Mouse (Mus musculus): ENCODE measurements around the gene Tmed5. TPM values are rescaled to one million over a fixed set of nuclear protein-coding genes. Genes with fewer than 3 reads are reported as not detected.

The Tmed5 gene
- total and polyA plus RNA-seq, 3 experiments: 40.5 to 181 (median 63.1) TPM

DNA sequence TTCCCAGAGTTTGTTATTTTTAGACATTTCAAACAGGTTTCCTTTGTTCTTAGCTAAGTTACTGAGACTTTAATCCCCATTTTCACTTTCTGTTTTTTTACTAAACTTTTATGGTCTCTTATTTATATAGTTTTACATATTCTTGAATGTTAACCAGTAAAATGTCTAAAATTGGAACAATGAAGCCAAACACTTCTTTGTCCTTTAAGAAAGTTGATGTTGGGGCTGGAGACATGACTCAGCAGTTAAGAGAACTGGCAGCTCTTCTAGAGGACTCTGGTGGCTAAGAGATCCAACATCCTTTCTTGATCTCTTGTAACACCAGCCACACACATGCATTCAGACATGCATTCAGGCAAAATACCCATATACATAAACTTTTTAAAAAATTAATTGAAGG, 52.8 kb downstream of the Tmed5 start:
- TF ChIP-seq TCF12 (IDR thresholded peaks at IDR 0.05; ENCODE audit: low read depth, low read length): no peak
- TF ChIP-seq MAFK (IDR thresholded peaks at IDR 0.05; ENCODE audit: borderline replicate concordance, low read depth, low read length): peak; percentile 55; the same call in 1 of the 2 replicates
- peak; percentile 69; the same call in 1 of the 2 replicates for TF ChIP-seq GABPA (IDR thresholded peaks at IDR 0.05; ENCODE audit: low read depth, low read length)
- Histone ChIP-seq H3K36me3 (ENCODE audit: control insufficient read depth in 1 of 2, insufficient read depth in 2 of 2, low read length in 2 of 2) (peaks cover 42 to 50% of the 10 kb centered on the region in 2 experiments), H3K4me3 (ENCODE audit: control insufficient read depth in 1 of 2, insufficient read depth in 1 of 2, low read depth in 2 of 2, low read length in 2 of 2) (no peak overlapping the region), H3K4me1 (ENCODE audit: control insufficient read depth in 1 of 2, insufficient read depth in 2 of 2, low read length in 2 of 2) (peaks cover 0 to 10% of the 10 kb centered on the region in 2 experiments; a peak in 3 of 4 replicates), H3K27ac (ENCODE audit: control insufficient read depth, low read depth, low read length) (no peak overlapping the region), H3K9me3 (replicated peaks; ENCODE audit: insufficient read depth, low read length) (no peaks in the 10 kb centered on the region), H3K27me3 (ENCODE audit: control insufficient read depth in 1 of 2, insufficient read depth in 2 of 2, low read length in 2 of 2) (no peaks in the 10 kb centered on the region), H3K9ac (ENCODE audit: control insufficient read depth, low read depth, low read length, poor library complexity, severe bottlenecking) (no peak overlapping the region), H3K79me2 (ENCODE audit: control insufficient read depth, insufficient read depth, low read length, poor library complexity) (peaks cover 34% of the 10 kb centered on the region)
- peak; percentile 69 for DNase-seq (ENCODE audit: low read depth, low spot score)

DNA sequence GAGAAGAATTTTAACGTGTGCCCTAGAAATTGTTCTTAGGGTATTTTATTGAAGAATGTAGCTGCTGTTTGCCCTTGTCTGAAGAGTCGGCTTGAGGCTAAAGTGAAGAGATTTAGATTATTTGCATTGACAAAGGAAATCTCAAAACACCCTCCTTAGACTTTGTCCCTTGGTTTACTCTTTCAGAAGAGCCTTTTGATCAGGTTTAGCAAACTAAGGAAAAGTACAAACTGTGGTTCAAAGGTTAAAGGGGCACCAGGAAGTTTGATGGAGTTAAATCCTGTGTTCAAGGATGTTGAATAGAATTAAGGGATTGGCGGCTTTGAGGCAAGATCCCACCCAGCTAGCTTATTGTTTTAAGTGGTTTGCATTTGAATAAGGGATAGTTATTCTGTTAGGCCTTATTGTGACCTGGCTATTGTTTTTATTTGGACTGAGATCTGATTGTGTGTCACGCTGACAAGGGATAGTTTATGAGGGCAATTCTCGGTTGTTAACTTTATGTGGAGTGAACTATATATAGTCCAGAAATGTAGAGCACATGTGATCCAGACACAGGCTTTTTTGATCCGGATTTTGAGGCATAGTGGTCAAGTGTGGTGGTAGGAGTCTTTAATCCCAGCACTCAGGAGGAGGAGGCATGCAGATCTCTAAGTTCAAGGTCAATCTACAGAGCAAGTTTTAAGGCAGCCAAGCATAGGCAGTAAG, 55.4 kb downstream of the Tmed5 start:
- Histone ChIP-seq H3K27me3 (ENCODE audit: control insufficient read depth in 1 of 2, insufficient read depth in 2 of 2, low read length in 2 of 2) (no peaks in the 10 kb centered on the region), H3K4me3 (ENCODE audit: control insufficient read depth in 1 of 2, insufficient read depth in 1 of 2, low read depth in 2 of 2, low read length in 2 of 2) (no peak overlapping the region), H3K9ac (ENCODE audit: control insufficient read depth, low read depth, low read length, poor library complexity, severe bottlenecking) (no peak overlapping the region), H3K79me2 (ENCODE audit: control insufficient read depth, insufficient read depth, low read length, poor library complexity) (peaks cover 53% of the 10 kb centered on the region), H3K36me3 (ENCODE audit: control insufficient read depth in 1 of 2, insufficient read depth in 2 of 2, low read length in 2 of 2) (peaks cover 34 to 48% of the 10 kb centered on the region in 2 experiments), H3K9me3 (replicated peaks; ENCODE audit: insufficient read depth, low read length) (no peaks in the 10 kb centered on the region), H3K4me1 (ENCODE audit: control insufficient read depth in 1 of 2, insufficient read depth in 2 of 2, low read length in 2 of 2) (peaks cover 0 to 10% of the 10 kb centered on the region in 2 experiments; a peak in 3 of 4 replicates), H3K27ac (ENCODE audit: control insufficient read depth, low read depth, low read length) (no peak overlapping the region)
- no peak for DNase-seq (ENCODE audit: low read depth, low spot score)
- TF ChIP-seq ELF1 (IDR thresholded peaks at IDR 0.05; ENCODE audit: low read depth, low read length): no peak

DNA sequence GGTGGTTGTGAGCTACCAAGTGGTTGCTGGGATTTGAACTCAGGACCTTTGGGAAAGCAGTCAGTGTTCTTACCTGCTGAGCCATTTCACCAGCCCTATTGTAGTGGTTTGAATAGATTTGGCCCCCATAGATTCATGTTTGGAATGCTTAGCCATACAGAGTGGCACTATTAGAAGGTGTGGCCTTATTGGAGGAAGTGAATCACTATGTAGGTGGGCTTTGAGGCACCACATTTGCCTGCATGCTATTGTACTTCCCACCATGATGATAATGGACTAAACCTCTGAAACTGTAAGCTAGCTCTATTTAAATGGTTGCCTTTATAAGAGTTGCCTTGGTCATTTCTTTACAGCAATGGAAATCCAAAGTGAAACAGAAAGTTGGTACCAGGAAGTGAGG, 56.2 kb downstream of the Tmed5 start:
- no peak overlapping the region for H3K4me3 ChIP-seq (ENCODE audit: control insufficient read depth in 1 of 2, insufficient read depth in 1 of 2, low read depth in 2 of 2, low read length in 2 of 2)
- DNase-seq (ENCODE audit: low read depth, low spot score): no peak
- TF ChIP-seq RCOR1 (IDR thresholded peaks at IDR 0.05; ENCODE audit: low read depth, low read length) (no peak), CHD2 (IDR thresholded peaks at IDR 0.05; ENCODE audit: low read length) (no peak), EP300 (IDR thresholded peaks at IDR 0.05; ENCODE audit: low read depth in 1 of 2, low read length in 2 of 2) (no peak), ZC3H11A (IDR thresholded peaks at IDR 0.05; ENCODE audit: low read depth, low read length) (no peak), TCF12 (IDR thresholded peaks at IDR 0.05; ENCODE audit: low read depth, low read length) (no peak), POLR2AphosphoS5 (IDR thresholded peaks at IDR 0.05; ENCODE audit: borderline replicate concordance, low read depth, low read length) (no peak), SMC3 (IDR thresholded peaks at IDR 0.05; ENCODE audit: low read depth, low read length) (no peak), MYC (IDR thresholded peaks at IDR 0.05; ENCODE audit: low read depth, low read length) (no peak), ELF1 (IDR thresholded peaks at IDR 0.05; ENCODE audit: low read depth, low read length) (no peak), MXI1 (IDR thresholded peaks at IDR 0.05; ENCODE audit: low read depth, low read length) (no peak), MAFK (IDR thresholded peaks at IDR 0.05; ENCODE audit: borderline replicate concordance, low read depth, low read length) (no peak), ZMIZ1 (IDR thresholded peaks at IDR 0.05; ENCODE audit: low read depth, low read length) (no peak), CTCF (IDR thresholded peaks at IDR 0.05 in 2 of 3, conservative IDR thresholded peaks at IDR 0.05 in 1 of 3; ENCODE audit: control insufficient read depth in 1 of 3, insufficient read depth in 1 of 3, low read depth in 2 of 3, low read length in 3 of 3, poor library complexity in 1 of 3, severe bottlenecking in 1 of 3) (no peak), USF1 (IDR thresholded peaks at IDR 0.05; ENCODE audit: low read depth, low read length) (no peak), JUND (IDR thresholded peaks at IDR 0.05; ENCODE audit: low read depth, low read length) (no peak), POLR2AphosphoS2 (IDR thresholded peaks at IDR 0.05; ENCODE audit: low read length) (no peak), GATA1 (IDR thresholded peaks at IDR 0.05; ENCODE audit: low read depth, low read length) (no peak)
- no peaks in the 10 kb centered on the region for H3K9me3 ChIP-seq (replicated peaks; ENCODE audit: insufficient read depth, low read length)
- peaks cover 0 to 10% of the 10 kb centered on the region in 2 experiments; a peak in 3 of 4 replicates for H3K4me1 ChIP-seq (ENCODE audit: control insufficient read depth in 1 of 2, insufficient read depth in 2 of 2, low read length in 2 of 2)
- no peak overlapping the region for H3K27ac ChIP-seq (ENCODE audit: control insufficient read depth, low read depth, low read length)
- peaks cover 54% of the 10 kb centered on the region for H3K79me2 ChIP-seq (ENCODE audit: control insufficient read depth, insufficient read depth, low read length, poor library complexity)
- no peak overlapping the region for H3K9ac ChIP-seq (ENCODE audit: control insufficient read depth, low read depth, low read length, poor library complexity, severe bottlenecking)
- no peaks in the 10 kb centered on the region for H3K27me3 ChIP-seq (ENCODE audit: control insufficient read depth in 1 of 2, insufficient read depth in 2 of 2, low read length in 2 of 2)
- H3K36me3 ChIP-seq (ENCODE audit: control insufficient read depth in 1 of 2, insufficient read depth in 2 of 2, low read length in 2 of 2): peaks cover 32 to 48% of the 10 kb centered on the region in 2 experiments
